Mouse (Mus musculus): ENCODE measurements around the gene C1ql4. TPM values are rescaled to one million over a fixed set of nuclear protein-coding genes. Genes with fewer than 3 reads are reported as not detected.

C1ql4 gene
- not detected in 2 replicates for polyA plus RNA-seq (2012; ENCODE audit: low replicate concordance)

DNA sequence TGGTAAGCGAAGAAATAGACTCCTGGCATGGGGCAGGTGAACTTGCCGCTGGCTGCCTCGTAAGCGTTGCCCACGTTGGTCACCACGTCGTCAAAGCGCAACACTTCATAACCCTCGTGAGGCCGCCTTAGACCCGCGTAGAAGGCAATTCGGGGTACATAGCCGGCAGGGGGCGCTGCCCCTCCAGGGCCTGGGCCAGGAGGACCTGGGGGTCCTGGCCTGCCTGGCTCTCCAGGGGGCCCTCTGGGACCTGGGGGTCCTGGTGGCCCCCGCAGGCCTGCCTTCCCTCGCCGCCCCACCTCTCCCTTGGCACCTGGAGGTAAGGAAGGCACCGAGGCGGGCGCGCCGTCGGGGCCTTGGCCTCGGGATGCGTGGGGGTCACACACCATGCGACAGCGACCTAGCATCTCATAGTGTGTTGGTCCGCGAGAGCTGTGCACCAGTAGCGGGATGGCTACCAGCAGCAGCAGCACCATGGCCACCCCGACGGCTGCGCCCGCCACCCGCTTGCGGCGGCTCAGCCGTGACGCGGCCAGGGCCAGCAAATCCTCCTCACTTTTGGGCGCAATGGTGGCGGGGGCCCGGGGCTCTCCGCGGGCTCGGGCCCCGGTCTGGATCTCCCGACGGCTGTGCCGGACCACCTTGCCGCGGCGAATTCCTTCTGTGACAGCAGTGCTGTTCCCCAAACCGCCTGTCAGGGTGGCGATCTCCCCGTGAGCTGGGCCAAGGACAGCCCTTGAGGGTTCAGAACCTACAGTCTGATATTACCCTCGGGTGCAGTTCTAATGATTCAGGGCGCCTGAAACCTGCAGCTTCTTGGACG lies at the start of gene C1ql4:
Gene C1ql4 (minus strand): TSS at position 565 of the 823 bp plus-strand sequence.

DNA sequence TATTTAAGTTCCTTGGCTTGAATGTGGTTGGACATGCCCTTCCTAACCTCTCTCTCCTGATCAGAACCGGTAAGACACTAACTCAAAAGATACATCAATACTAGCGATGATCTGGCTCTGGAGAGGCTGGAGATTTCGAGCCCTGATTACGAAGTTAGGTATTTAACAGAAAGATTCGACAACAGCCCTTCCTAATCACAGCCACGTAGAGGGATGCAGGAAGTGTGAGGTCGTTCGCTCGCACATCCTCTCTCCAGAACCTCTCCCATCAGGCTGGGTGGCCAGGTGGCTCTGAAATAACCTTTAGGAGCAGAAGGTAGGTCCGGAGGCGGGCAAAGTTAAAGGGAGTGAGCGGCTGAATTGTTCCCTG lies 38.1 kb upstream of the C1ql4 start, which contains the start of gene Spats2:
Gene Spats2 (plus strand): TSS at position 206 of the 370 bp plus-strand sequence.

DNA sequence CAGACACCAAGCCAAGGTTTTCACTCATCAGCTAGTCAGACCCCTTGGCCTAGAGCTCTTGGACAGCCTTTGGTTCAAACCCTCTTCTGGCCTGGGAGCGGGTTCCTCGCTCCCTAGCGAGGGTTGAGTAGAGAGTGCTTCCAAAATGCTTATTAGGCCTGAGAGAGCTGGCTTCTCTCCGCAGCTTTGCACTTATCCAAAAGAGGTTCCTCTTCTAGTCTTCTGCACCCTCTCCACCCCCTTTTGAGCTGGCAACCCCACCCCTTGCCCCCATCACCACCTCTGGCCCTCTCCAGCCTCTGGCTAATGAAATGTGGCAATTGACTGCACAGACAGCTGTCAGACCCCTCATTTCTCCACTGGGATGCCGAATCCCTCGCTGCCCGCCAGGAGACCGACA lies 5.3 kb upstream of the C1ql4 start, which contains the start of gene Dnajc22:
Gene Dnajc22 (plus strand): TSS at position 301 of the 400 bp plus-strand sequence.

DNA sequence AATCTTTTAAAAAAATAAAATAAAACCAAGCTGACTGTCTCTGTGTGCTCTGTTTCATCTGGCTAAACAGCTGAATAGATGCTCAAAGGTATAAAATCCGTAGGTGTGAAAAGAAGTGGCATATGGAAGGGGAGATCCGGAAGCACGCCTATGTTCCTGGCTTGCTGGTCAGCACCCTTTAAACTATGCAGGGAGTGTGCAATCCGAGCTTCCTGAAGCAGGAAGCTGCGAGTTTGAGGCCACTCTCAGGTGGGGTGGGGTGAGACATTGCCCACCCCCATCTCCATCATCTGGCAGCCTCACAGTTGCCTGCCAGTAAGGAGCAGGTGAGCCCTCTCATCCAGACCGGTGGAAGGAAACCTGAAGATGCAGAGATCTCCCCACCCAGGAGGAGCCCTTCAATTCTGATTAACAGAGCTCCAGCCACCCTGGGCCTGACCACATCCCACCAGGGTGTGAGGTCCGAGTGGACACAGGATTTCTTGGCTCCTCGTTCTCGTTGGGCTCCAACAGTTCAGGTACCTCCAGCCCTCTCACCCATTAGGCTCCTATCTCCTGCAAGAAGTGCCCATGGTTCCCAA lies 13.5 kb downstream of the C1ql4 start, which contains the start of gene Troap:
Gene Troap (plus strand): TSS at position 557 of the 581 bp plus-strand sequence.

DNA sequence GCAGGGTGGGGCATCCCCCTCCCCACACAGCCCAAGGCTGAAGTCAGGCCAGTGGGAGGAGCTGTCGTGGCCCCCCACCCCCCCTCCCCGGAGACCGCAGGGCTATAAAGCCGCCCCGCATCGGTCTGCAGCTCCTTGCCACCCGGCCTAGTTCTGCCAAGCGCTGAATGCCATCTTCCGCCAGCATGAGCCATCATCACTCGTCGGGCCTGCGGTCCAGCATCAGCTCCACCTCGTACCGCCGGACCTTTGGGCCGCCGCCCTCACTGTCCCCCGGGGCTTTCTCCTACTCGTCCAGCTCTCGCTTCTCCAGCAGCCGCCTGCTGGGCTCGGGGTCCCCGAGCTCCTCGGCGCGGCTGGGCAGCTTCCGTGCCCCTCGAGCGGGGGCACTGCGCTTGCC lies 32.6 kb downstream of the C1ql4 start, which contains the start of gene Prph:
Gene Prph (plus strand): TSS at position 135 of the 400 bp plus-strand sequence.

Other genes starting within 250 kb of the C1ql4 start
- gene Kmt2d, start 216.6 kb downstream of the C1ql4 start, polyA plus RNA-seq (2012; ENCODE audit: low replicate concordance) = 81.7 and 92.9 TPM in 2 replicates
- gene Rhebl1, start 193.3 kb downstream of the C1ql4 start, polyA plus RNA-seq (2012; ENCODE audit: low replicate concordance) = 0.84 and 3.0 TPM in 2 replicates
- gene Dhh, start 189.3 kb downstream of the C1ql4 start, polyA plus RNA-seq (2012; ENCODE audit: low replicate concordance) = 0.13 TPM in 1 of 2 replicates, not detected in the other
- 15.3 and 15.8 TPM in 2 replicates for gene Lmbr1l, start 169.6 kb downstream of the C1ql4 start, polyA plus RNA-seq (2012; ENCODE audit: low replicate concordance)
- gene Tuba1b, start 153.3 kb downstream of the C1ql4 start, polyA plus RNA-seq (2012; ENCODE audit: low replicate concordance) = 329 and 729 TPM in 2 replicates
- gene Gm49450, start 134.3 kb downstream of the C1ql4 start, polyA plus RNA-seq (2012; ENCODE audit: low replicate concordance) = 8.6 and 196 TPM in 2 replicates
- 4.0 and 6.3 TPM in 2 replicates for gene Tuba1a, start 134.1 kb downstream of the C1ql4 start, polyA plus RNA-seq (2012; ENCODE audit: low replicate concordance)
- gene Tuba1c, start 57.9 kb downstream of the C1ql4 start, polyA plus RNA-seq (2012; ENCODE audit: low replicate concordance) = 21.6 and 198 TPM in 2 replicates
- not detected in 2 replicates for gene Prph, start 32.6 kb downstream of the C1ql4 start, polyA plus RNA-seq (2012; ENCODE audit: low replicate concordance)
- gene Troap, start 13.2 kb downstream of the C1ql4 start, polyA plus RNA-seq (2012; ENCODE audit: low replicate concordance) = 84.4 and 87.8 TPM in 2 replicates
- gene Dnajc22, start 5.4 kb upstream of the C1ql4 start, polyA plus RNA-seq (2012; ENCODE audit: low replicate concordance) = 0.11 TPM in 1 of 2 replicates, not detected in the other
- gene Spats2, start 38.1 kb upstream of the C1ql4 start, polyA plus RNA-seq (2012; ENCODE audit: low replicate concordance) = 0.27 and 0.60 TPM in 2 replicates
- gene Kcnh3, start 137.0 kb upstream of the C1ql4 start, polyA plus RNA-seq (2012; ENCODE audit: low replicate concordance) = 0.46 and 0.48 TPM in 2 replicates
- gene Mcrs1, start 164.1 kb upstream of the C1ql4 start, polyA plus RNA-seq (2012; ENCODE audit: low replicate concordance) = 70.0 and 92.1 TPM in 2 replicates
- 20.8 and 37.7 TPM in 2 replicates for gene Prpf40b, start 207.3 kb upstream of the C1ql4 start, polyA plus RNA-seq (2012; ENCODE audit: low replicate concordance)
- gene Fam186b, start 208.1 kb upstream of the C1ql4 start, polyA plus RNA-seq (2012; ENCODE audit: low replicate concordance) = not detected in 2 replicates

Data from leukemia stem cell, adult 10-12 weeks (primary cell).